Comparison of ENCODE assay signal across 8 mouse cellular contexts in the genomic region with DNA sequence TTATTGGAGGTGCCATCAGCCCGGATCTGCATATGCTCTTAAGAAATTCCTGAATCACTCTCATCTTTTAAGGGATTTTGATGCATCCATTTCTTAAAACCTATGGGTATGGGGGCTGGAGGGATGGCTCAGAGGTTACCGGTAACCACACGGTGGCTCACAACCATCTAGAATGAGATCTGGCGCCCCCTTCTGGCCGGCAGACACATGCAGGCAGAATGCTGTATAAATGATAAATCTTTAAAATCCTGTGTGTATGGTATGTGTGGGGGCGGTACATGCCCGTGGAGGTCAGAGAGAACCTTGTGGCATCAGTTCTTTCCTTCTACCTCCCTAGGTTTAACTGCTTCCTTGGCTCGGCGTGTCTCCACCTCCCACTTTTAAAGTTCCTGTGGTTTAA. TPM values are rescaled to one million over a fixed set of nuclear protein-coding genes. Genes with fewer than 3 reads are reported as not detected.
DNase-seq lines count a peak whose midpoint lies in the region; ATAC-seq and TF ChIP-seq lines count a peak whose summit lies in the region.

No protein-coding gene starts in this region.

- no peak overlapping the region for H3K9ac ChIP-seq in intestine, postnatal 0 days (ENCODE audit: low read depth, low read length)
- no peak overlapping the region for H3K9ac ChIP-seq in intestine, embryonic 15.5 days
- no peak overlapping the region for H3K9ac ChIP-seq in MEL (ENCODE audit: control insufficient read depth, low read depth, low read length, poor library complexity, severe bottlenecking)
- H3K9ac ChIP-seq in liver, adult 2 months (ENCODE audit: low read depth, low read length), result no peak overlapping the region

- no peaks in the 10 kb centered on the region for H3K79me2 ChIP-seq in MEL (ENCODE audit: control insufficient read depth, insufficient read depth, low read length, poor library complexity)
- H3K79me2 ChIP-seq in liver, adult 2 months (ENCODE audit: control insufficient read depth, insufficient read depth, low read length), result no peaks in the 10 kb centered on the region

- H3K4me2 ChIP-seq in intestine, postnatal 0 days (replicated peaks; ENCODE audit: low read depth), result no peak overlapping the region
- H3K4me2 ChIP-seq in intestine, embryonic 15.5 days (replicated peaks), result no peak overlapping the region

- no peak for TF ChIP-seq POLR2A in MEL (IDR thresholded peaks at IDR 0.05; ENCODE audit: control insufficient read depth in 1 of 2, insufficient read depth in 1 of 2, low read depth in 1 of 2, low read length in 2 of 2, poor library complexity in 1 of 2)
- TF ChIP-seq POLR2A in liver, adult 2 months (IDR thresholded peaks at IDR 0.05; ENCODE audit: extremely low read depth, insufficient read depth, low read length), result no peak

- peak; percentile 87 for DNase-seq in MEL (ENCODE audit: low read depth, low spot score)
- peak; percentile 61 for DNase-seq in cerebellum, adult 9-10 months
- DNase-seq in gastrocnemius, postnatal 36 days, result peak; percentile 31 to 44
- no peak for DNase-seq in liver, adult 2 months (ENCODE audit: extremely low read depth, low read depth, low spot score)
- peak; percentile 67 for DNase-seq in ovary, postnatal 36 days (ENCODE audit: low spot score)
- DNase-seq in thymus, postnatal 36 days, result peak; percentile 71 to 77

- no peak for ATAC-seq in intestine, postnatal 0 days
- no peak for ATAC-seq in intestine, embryonic 15.5 days

- no peak overlapping the region for H3K4me3 ChIP-seq in intestine, postnatal 0 days (ENCODE audit: low read depth, low read length)
- H3K4me3 ChIP-seq in intestine, embryonic 15.5 days (replicated peaks), result no peak overlapping the region
- H3K4me3 ChIP-seq in MEL (ENCODE audit: control insufficient read depth in 1 of 2, insufficient read depth in 1 of 2, low read depth in 2 of 2, low read length in 2 of 2), result no peak overlapping the region
- no peak overlapping the region for H3K4me3 ChIP-seq in liver, adult 2 months (ENCODE audit: insufficient read depth, low read depth, low read length)

- no peaks in the 10 kb centered on the region for H3K9me3 ChIP-seq in intestine, postnatal 0 days (ENCODE audit: control insufficient read depth)
- no peaks in the 10 kb centered on the region for H3K9me3 ChIP-seq in intestine, embryonic 15.5 days
- no peaks in the 10 kb centered on the region for H3K9me3 ChIP-seq in MEL (replicated peaks; ENCODE audit: insufficient read depth, low read length)

- no peaks in the 10 kb centered on the region for H3K27me3 ChIP-seq in intestine, postnatal 0 days (replicated peaks; ENCODE audit: control insufficient read depth, insufficient read depth, low read length)
- 0 out of 2 replicates have a peak, but pooled peaks cover 4% of the 10 kb centered on the region for H3K27me3 ChIP-seq in intestine, embryonic 15.5 days (replicated peaks)
- peaks cover 0 to 3% of the 10 kb centered on the region in 2 experiments; a peak in 2 of 4 replicates for H3K27me3 ChIP-seq in MEL (ENCODE audit: control insufficient read depth in 1 of 2, insufficient read depth in 2 of 2, low read length in 2 of 2)
- no peaks in the 10 kb centered on the region for H3K27me3 ChIP-seq in liver, adult 2 months (ENCODE audit: control insufficient read depth, insufficient read depth, low read length)

- no peaks in the 10 kb centered on the region for H3K4me1 ChIP-seq in intestine, postnatal 0 days (replicated peaks; ENCODE audit: control insufficient read depth, insufficient read depth, low read length)
- H3K4me1 ChIP-seq in intestine, embryonic 15.5 days (replicated peaks), result no peaks in the 10 kb centered on the region
- H3K4me1 ChIP-seq in MEL (ENCODE audit: control insufficient read depth in 1 of 2, insufficient read depth in 2 of 2, low read length in 2 of 2), result no peaks in the 10 kb centered on the region; a peak in 1 of 4 replicates
- no peaks in the 10 kb centered on the region for H3K4me1 ChIP-seq in liver, adult 2 months (ENCODE audit: control insufficient read depth, insufficient read depth, low read length)

- no peaks in the 10 kb centered on the region for H3K36me3 ChIP-seq in intestine, postnatal 0 days (ENCODE audit: control insufficient read depth, insufficient read depth)
- H3K36me3 ChIP-seq in intestine, embryonic 15.5 days, result no peaks in the 10 kb centered on the region
- no peaks in the 10 kb centered on the region; a peak in 1 of 4 replicates for H3K36me3 ChIP-seq in MEL (ENCODE audit: control insufficient read depth in 1 of 2, insufficient read depth in 2 of 2, low read length in 2 of 2)
- no peaks in the 10 kb centered on the region for H3K36me3 ChIP-seq in liver, adult 2 months (ENCODE audit: control insufficient read depth, insufficient read depth, low read length)

- intact Hi-C loops in gastrocnemius, postnatal 36 days (cut with DNase I), result no loop called here

- peak; percentile 85 for TF ChIP-seq CTCF in intestine, postnatal 0 days (IDR thresholded peaks at IDR 0.05; ENCODE audit: low read depth)
- peak; percentile 80 to 95 (median 90) for TF ChIP-seq CTCF in MEL (IDR thresholded peaks at IDR 0.05 in 2 of 3, conservative IDR thresholded peaks at IDR 0.05 in 1 of 3; ENCODE audit: control insufficient read depth in 1 of 3, insufficient read depth in 1 of 3, low read depth in 2 of 3, low read length in 3 of 3, poor library complexity in 1 of 3, severe bottlenecking in 1 of 3)
- peak; percentile 88 for TF ChIP-seq CTCF in liver, adult 2 months (IDR thresholded peaks at IDR 0.05; ENCODE audit: low read depth, low read length)

- peak; percentile 67 for TF ChIP-seq RAD21 in MEL (IDR thresholded peaks at IDR 0.05; ENCODE audit: low read depth, low read length)

- WGBS in intestine, postnatal 0 days, result 17% methylated on average over 9 of the region's 9 CpGs
- WGBS in intestine, embryonic 15.5 days, result 17% methylated on average over 9 of the region's 9 CpGs
- WGBS in liver, adult 2 months, result 20% methylated on average over 9 of the region's 9 CpGs

- TF ChIP-seq EP300 in MEL (IDR thresholded peaks at IDR 0.05; ENCODE audit: low read depth in 1 of 2, low read length in 2 of 2), result no peak

- no peak overlapping the region for H3K27ac ChIP-seq in intestine, postnatal 0 days (ENCODE audit: low read depth, low read length)
- no peak overlapping the region for H3K27ac ChIP-seq in intestine, embryonic 15.5 days
- H3K27ac ChIP-seq in MEL (ENCODE audit: control insufficient read depth, low read depth, low read length), result no peak overlapping the region
- no peak overlapping the region for H3K27ac ChIP-seq in liver, adult 2 months (replicated peaks; ENCODE audit: insufficient read depth, low read depth, low read length)

TF ChIP-seq in MEL, 35 proteins besides CTCF, POLR2A, EP300 and RAD21 (continues in another document):
- no peak for TF ChIP-seq UBTF (IDR thresholded peaks at IDR 0.05; ENCODE audit: borderline replicate concordance, insufficient read depth, low read depth, low read length)
- no peak for TF ChIP-seq KAT2A (conservative IDR thresholded peaks at IDR 0.05; ENCODE audit: low read depth, low read length)

RNA-seq across cellular contexts. Expression of gene Ccdc65, which starts 2.4 kb away (rescaled TPM):
- 0.27 and 0.38 TPM in 2 replicates for polyA plus RNA-seq in intestine, postnatal 0 days (2015; fragmentation: Nextera tagmentation; extraction: Ambion mirVana)
- polyA plus RNA-seq in intestine, embryonic 15.5 days (2015; fragmentation: Nextera tagmentation; extraction: Ambion mirVana), result 0.67 and 0.92 TPM in 2 replicates
- not detected in 2 replicates for total RNA-seq in MEL (2012; rRNA removed)
- polyA plus RNA-seq in MEL (2012; ENCODE audit: insufficient read depth in 1 of 2, insufficient read length in 2 of 2, low read depth in 1 of 2, low replicate concordance in 2 of 2, missing spikeins in 1 of 2), result under 1 TPM in 1 of 2 experiments, not detected in 1; 0.13 TPM
- not detected for total RNA-seq in gastrocnemius, postnatal 36 days (2021)
- not detected in 2 replicates for total RNA-seq in liver, adult 2 months (2014; rRNA removed)
- not detected in 2 replicates for polyA plus RNA-seq in liver, adult 2 months (2012; rRNA removed)

RNA-seq across cellular contexts. Expression of gene Fkbp11, which starts 17.6 kb away (rescaled TPM):
- polyA plus RNA-seq in intestine, postnatal 0 days (2015; fragmentation: Nextera tagmentation; extraction: Ambion mirVana), result 30.9 and 32.4 TPM in 2 replicates
- 68.0 and 117 TPM in 2 replicates for polyA plus RNA-seq in intestine, embryonic 15.5 days (2015; fragmentation: Nextera tagmentation; extraction: Ambion mirVana)
- 109 and 160 TPM in 2 replicates for total RNA-seq in MEL (2012; rRNA removed)
- polyA plus RNA-seq in MEL (2012; ENCODE audit: insufficient read depth in 1 of 2, insufficient read length in 2 of 2, low read depth in 1 of 2, low replicate concordance in 2 of 2, missing spikeins in 1 of 2), result 100 to 1,000 TPM in 1 of 2 experiments, not detected in 1; 118 TPM
- 1 to 10 TPM; 1.4 to 1.7 TPM for total RNA-seq in gastrocnemius, postnatal 36 days (2021)
- 22.4 and 26.6 TPM in 2 replicates for total RNA-seq in liver, adult 2 months (2014; rRNA removed)
- polyA plus RNA-seq in liver, adult 2 months (2012; rRNA removed), result 12.2 and 22.4 TPM in 2 replicates

RNA-seq across cellular contexts. Expression of gene Rnd1, which starts 33.2 kb away (rescaled TPM):
- polyA plus RNA-seq in intestine, postnatal 0 days (2015; fragmentation: Nextera tagmentation; extraction: Ambion mirVana), result 1.1 and 1.4 TPM in 2 replicates
- polyA plus RNA-seq in intestine, embryonic 15.5 days (2015; fragmentation: Nextera tagmentation; extraction: Ambion mirVana), result 0.97 and 1.1 TPM in 2 replicates
- total RNA-seq in MEL (2012; rRNA removed), result 5.8 and 6.0 TPM in 2 replicates
- 1 to 10 TPM in 1 of 2 experiments, not detected in 1; 5.5 TPM for polyA plus RNA-seq in MEL (2012; ENCODE audit: insufficient read depth in 1 of 2, insufficient read length in 2 of 2, low read depth in 1 of 2, low replicate concordance in 2 of 2, missing spikeins in 1 of 2)
- 1 to 10 TPM in 1 of 2 experiments, under 1 TPM in 1; 0.81 to 1.5 TPM for total RNA-seq in gastrocnemius, postnatal 36 days (2021)
- 20.0 and 23.2 TPM in 2 replicates for total RNA-seq in liver, adult 2 months (2014; rRNA removed)
- polyA plus RNA-seq in liver, adult 2 months (2012; rRNA removed), result 7.4 and 21.3 TPM in 2 replicates

RNA-seq across cellular contexts. Expression of gene Ddx23, which starts 47.7 kb away (rescaled TPM):
- 9.0 and 11.7 TPM in 2 replicates for polyA plus RNA-seq in intestine, postnatal 0 days (2015; fragmentation: Nextera tagmentation; extraction: Ambion mirVana)
- 23.3 and 23.7 TPM in 2 replicates for polyA plus RNA-seq in intestine, embryonic 15.5 days (2015; fragmentation: Nextera tagmentation; extraction: Ambion mirVana)
- 193 and 213 TPM in 2 replicates for total RNA-seq in MEL (2012; rRNA removed)
- 100 to 1,000 TPM; 194 to 252 TPM for polyA plus RNA-seq in MEL (2012; ENCODE audit: insufficient read depth in 1 of 2, insufficient read length in 2 of 2, low read depth in 1 of 2, low replicate concordance in 2 of 2, missing spikeins in 1 of 2)
- 10 to 100 TPM; 50.0 to 56.2 TPM for total RNA-seq in gastrocnemius, postnatal 36 days (2021)
- total RNA-seq in liver, adult 2 months (2014; rRNA removed), result 27.6 and 33.9 TPM in 2 replicates
- 15.4 and 18.8 TPM in 2 replicates for polyA plus RNA-seq in liver, adult 2 months (2012; rRNA removed)

RNA-seq across cellular contexts. Expression of gene Arf3, which starts 52.6 kb away (rescaled TPM):
- polyA plus RNA-seq in intestine, postnatal 0 days (2015; fragmentation: Nextera tagmentation; extraction: Ambion mirVana), result 31.8 and 35.3 TPM in 2 replicates
- polyA plus RNA-seq in intestine, embryonic 15.5 days (2015; fragmentation: Nextera tagmentation; extraction: Ambion mirVana), result 39.8 and 43.6 TPM in 2 replicates
- 37.4 and 41.1 TPM in 2 replicates for total RNA-seq in MEL (2012; rRNA removed)
- polyA plus RNA-seq in MEL (2012; ENCODE audit: insufficient read depth in 1 of 2, insufficient read length in 2 of 2, low read depth in 1 of 2, low replicate concordance in 2 of 2, missing spikeins in 1 of 2), result 100 to 1,000 TPM; 140 to 239 TPM
- total RNA-seq in gastrocnemius, postnatal 36 days (2021), result 1 to 10 TPM; 7.4 to 8.2 TPM
- total RNA-seq in liver, adult 2 months (2014; rRNA removed), result 10.5 and 14.0 TPM in 2 replicates
- polyA plus RNA-seq in liver, adult 2 months (2012; rRNA removed), result 41.3 and 43.0 TPM in 2 replicates
